Mouse (Mus musculus) myocyte (in vitro differentiated cells): ENCODE measurements around the gene Ptdss2.

Experiments
- CEBPB ChIP-seq: IDR thresholded peaks from 2 replicates; pipeline ENCODE4 v1.6.1; 2011; ENCODE audit warnings: mild to moderate bottlenecking, moderate library complexity; ENCODE audit not compliant: poor library complexity, insufficient read depth, severe bottlenecking
- E2F4 ChIP-seq: IDR thresholded peaks from one replicate; pipeline ENCODE4 v1.6.1; 2011; ENCODE audit warnings: mild to moderate bottlenecking, control low read depth, moderate library complexity; ENCODE audit not compliant: insufficient read depth
- MAX ChIP-seq: IDR thresholded peaks from one replicate; pipeline ENCODE4 v1.6.1; 2011; ENCODE audit warnings: low read depth, mild to moderate bottlenecking, control low read depth
- POLR2A ChIP-seq: IDR thresholded peaks from one replicate; pipeline ENCODE4 v1.6.1; 2011; ENCODE audit warnings: low read depth, mild to moderate bottlenecking, control low read depth, moderate library complexity; ENCODE audit not compliant: insufficient read length
- POLR2AphosphoS2 ChIP-seq: IDR thresholded peaks from one replicate; pipeline ENCODE4 v1.6.1; 2011; ENCODE audit warnings: low read depth, control low read depth; ENCODE audit not compliant: insufficient read length
- TCF12 ChIP-seq: IDR thresholded peaks from one replicate; pipeline ENCODE4 v1.6.1; 2011; ENCODE audit warnings: mild to moderate bottlenecking, control low read depth; ENCODE audit not compliant: poor library complexity, insufficient read depth, severe bottlenecking

DNA sequence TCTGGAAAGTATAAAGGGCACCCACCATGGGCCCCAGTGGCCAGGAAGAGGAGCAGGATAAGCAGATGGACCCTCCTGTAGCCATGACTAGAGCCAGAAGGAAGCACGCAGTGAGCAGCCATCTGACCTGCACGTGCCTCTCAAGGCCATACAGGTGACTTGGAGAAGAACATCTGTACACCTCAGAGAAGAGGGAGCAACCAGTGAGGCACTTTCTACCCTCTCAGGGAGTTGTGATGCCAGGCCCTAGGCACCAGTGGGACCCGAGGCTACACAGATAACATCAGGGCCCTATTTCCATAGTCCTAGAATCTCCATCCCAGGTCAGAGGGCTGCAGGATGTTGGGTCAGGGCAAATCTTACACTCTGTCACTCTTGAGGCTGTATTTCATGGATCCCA is 68.0 kb downstream of the Ptdss2 start:
- no peak for TF ChIP-seq POLR2A
- no peak for TF ChIP-seq MAX
- no peak for TF ChIP-seq E2F4
- TF ChIP-seq TCF12: no peak
- no peak for TF ChIP-seq POLR2AphosphoS2
- no peak for TF ChIP-seq CEBPB
